Mouse (Mus musculus) embryonic facial prominence, embryonic 12.5 days (tissue): ENCODE data around the gene Hcfc1. TPM values are rescaled to one million over a fixed set of nuclear protein-coding genes. Genes with fewer than 3 reads are reported as not detected.

Experiments
- ATAC-seq: fragments of 200-750 bp; cut with Nextera tagmentation; 2 replicates; pipeline ENCODE4 v1.8.0; 2017; ENCODE audit not compliant: insufficient number of reproducible peaks, insufficient read depth, low FRiP score, low TSS enrichment
- H3K27ac ChIP-seq: fragments of 300-500 bp; sonication (generic); 2 replicates; pipeline ENCODE4 v1.5.1; 2016; ENCODE audit warnings: mild to moderate bottlenecking
- H3K27me3 ChIP-seq: fragments of 300-500 bp; sonication (generic); 2 replicates; pipeline ENCODE4 v1.6.1; 2016; ENCODE audit warnings: mild to moderate bottlenecking, moderate library complexity
- H3K36me3 ChIP-seq: fragments of 300-500 bp; sonication (generic); 2 replicates; pipeline ENCODE4 v1.6.1; 2016; ENCODE audit warnings: mild to moderate bottlenecking
- H3K4me1 ChIP-seq: fragments of 300-500 bp; sonication (generic); 2 replicates; pipeline ENCODE4 v1.6.1; 2016
- H3K4me2 ChIP-seq: fragments of 300-500 bp; sonication (generic); replicated peaks from 2 replicates; pipeline ENCODE4 v1.6.1; 2016; ENCODE audit warnings: mild to moderate bottlenecking, moderate library complexity
- H3K4me3 ChIP-seq: fragments of 300-500 bp; sonication (generic); 2 replicates; pipeline ENCODE4 v1.5.1; 2016; ENCODE audit warnings: mild to moderate bottlenecking
- H3K9ac ChIP-seq: fragments of 300-500 bp; sonication (generic); 2 replicates; pipeline ENCODE4 v1.6.1; 2016; ENCODE audit warnings: mild to moderate bottlenecking, moderate library complexity
- H3K9me3 ChIP-seq: fragments of 300-500 bp; sonication (generic); 2 replicates; pipeline ENCODE4 v1.6.1; 2016; ENCODE audit warnings: mild to moderate bottlenecking, moderate library complexity
- WGBS: fragments of 180-500 bp; shearing (Covaris S2); methylation state at CpG from one replicate; pipeline ENCODE4 v1.1.7; 2016; 5-methylcytosine and 5-hydroxymethylcytosine counted together
- polyA plus RNA-seq: library from polyadenylated mRNA; unstranded; fragments of >200 nt; fragmentation: Nextera tagmentation; extraction: Ambion mirVana; gene quantifications from 2 replicates; pipeline ENCODE4 v1.2.1, GENCODE M21; 2016

The Hcfc1 gene
- polyA plus RNA-seq, 1 experiment from 2014 or later, result 71.0 TPM

DNA sequence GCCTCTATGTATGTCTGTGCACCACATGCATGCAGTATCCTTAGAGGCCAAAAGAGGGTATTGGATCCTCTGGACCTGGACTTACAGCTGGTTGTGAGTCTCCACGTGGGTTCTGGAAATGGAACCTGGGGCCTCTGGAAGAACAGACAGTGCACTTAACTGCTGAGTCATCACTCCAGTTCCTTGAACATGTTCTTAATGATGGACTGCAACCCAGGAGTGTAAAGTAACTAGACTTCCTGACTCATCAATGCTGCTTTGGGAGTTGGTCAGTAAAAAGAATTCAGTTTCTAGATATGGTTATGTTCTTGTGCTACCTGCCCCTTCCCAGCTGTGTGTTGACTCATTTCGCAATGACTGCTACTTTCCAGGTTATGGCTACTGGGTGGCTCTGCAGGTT lies 34.3 kb downstream of the Hcfc1 start:
- no peaks in the 10 kb centered on the region for H3K36me3 ChIP-seq
- no peak for ATAC-seq
- H3K4me3 ChIP-seq, result no peak overlapping the region
- 74% methylated on average over 2 of the region's 2 CpGs for WGBS
- H3K27me3 ChIP-seq, result no peaks in the 10 kb centered on the region
- no peaks in the 10 kb centered on the region for H3K4me1 ChIP-seq
- H3K27ac ChIP-seq, result no peak overlapping the region
- no peak overlapping the region for H3K9ac ChIP-seq
- H3K4me2 ChIP-seq, result no peak overlapping the region
- no peaks in the 10 kb centered on the region for H3K9me3 ChIP-seq

DNA sequence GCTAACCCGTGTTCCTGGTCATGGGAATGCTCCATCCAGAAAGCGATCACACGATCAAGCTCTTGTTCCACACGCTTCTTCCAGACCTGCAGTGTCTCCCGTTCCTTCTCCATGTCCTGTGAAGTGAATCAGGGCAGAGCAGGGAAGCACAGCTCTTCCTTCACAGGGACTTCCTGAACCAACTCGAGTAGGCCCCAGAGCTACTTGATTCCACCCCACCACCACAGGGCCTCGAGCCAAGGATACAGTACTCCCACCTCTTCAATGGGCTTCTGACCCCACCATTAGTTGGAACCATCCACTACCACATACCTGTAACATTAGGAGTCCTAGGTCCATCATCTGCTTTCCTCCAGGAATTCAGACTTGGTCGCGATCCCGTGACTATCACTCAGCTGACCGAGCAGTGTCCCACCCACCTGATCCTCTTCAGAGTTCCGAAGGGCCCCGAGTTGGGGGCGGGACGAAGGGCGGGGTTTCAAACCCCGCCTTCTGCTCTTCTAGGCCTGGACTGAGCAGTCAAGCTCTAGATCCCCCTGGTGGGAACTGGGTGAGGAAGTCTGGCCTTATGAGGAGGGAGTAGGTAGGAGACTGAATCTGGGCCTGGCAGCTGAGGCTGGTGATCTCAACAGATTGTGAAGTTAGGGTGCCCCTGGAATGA lies 35.6 kb downstream of the Hcfc1 start, which contains the start of gene Renbp:
Gene Renbp (minus strand): TSS at position 449 of the 661 bp plus-strand sequence.
- peak within 1 kb of the TSS; percentile 35 for H3K4me2 ChIP-seq
- no peak within 1 kb of the TSS; the same call in 1 of the 2 replicates for H3K9ac ChIP-seq
- H3K4me3 ChIP-seq, result peak within 1 kb of the TSS; percentile 17; the same call in 1 of the 2 replicates
- ATAC-seq, result peak; percentile 69; the same call in 1 of the 2 replicates
- WGBS, result 39% methylated on average over 17 of the region's 17 CpGs
- no peak within 1 kb of the TSS for H3K27ac ChIP-seq
- H3K27me3 ChIP-seq, result no peaks in the 10 kb centered on the region
- H3K4me1 ChIP-seq, result no peaks in the 10 kb centered on the region
- no peaks in the 10 kb centered on the region for H3K9me3 ChIP-seq
- H3K36me3 ChIP-seq, result no peaks in the 10 kb centered on the region

DNA sequence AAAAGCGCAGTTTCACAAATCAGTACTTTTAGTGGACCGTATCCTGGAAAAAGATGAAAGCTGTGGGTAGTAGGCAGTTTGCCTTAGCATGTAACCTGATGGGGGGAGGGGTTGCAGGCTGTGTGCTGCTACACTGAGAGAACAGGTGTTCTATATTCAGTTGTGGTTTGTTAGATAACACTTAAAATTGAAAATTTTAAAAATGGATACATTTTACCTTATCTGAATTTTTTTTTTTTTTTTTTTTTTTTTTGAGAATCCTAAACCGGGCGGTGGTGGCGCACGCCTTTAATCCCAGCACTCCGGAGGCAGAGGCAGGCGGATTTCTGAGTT lies 43.6 kb downstream of the Hcfc1 start:
- WGBS, result 72% methylated on average over 8 of the region's 8 CpGs
- no peak for ATAC-seq
- Histone ChIP-seq H3K4me3 (peak overlapping the region; percentile 51), H3K27ac (peak overlapping the region; percentile 75; the same call in 1 of the 2 replicates), H3K9ac (0 out of 2 replicates have a peak overlapping the region, but pooled peaks have one; percentile 38), H3K27me3 (no peaks in the 10 kb centered on the region), H3K9me3 (no peaks in the 10 kb centered on the region), H3K4me2 (peak overlapping the region; percentile 62), H3K36me3 (peaks cover 8% of the 10 kb centered on the region; the same call in 1 of the 2 replicates), H3K4me1 (no peaks in the 10 kb centered on the region)

DNA sequence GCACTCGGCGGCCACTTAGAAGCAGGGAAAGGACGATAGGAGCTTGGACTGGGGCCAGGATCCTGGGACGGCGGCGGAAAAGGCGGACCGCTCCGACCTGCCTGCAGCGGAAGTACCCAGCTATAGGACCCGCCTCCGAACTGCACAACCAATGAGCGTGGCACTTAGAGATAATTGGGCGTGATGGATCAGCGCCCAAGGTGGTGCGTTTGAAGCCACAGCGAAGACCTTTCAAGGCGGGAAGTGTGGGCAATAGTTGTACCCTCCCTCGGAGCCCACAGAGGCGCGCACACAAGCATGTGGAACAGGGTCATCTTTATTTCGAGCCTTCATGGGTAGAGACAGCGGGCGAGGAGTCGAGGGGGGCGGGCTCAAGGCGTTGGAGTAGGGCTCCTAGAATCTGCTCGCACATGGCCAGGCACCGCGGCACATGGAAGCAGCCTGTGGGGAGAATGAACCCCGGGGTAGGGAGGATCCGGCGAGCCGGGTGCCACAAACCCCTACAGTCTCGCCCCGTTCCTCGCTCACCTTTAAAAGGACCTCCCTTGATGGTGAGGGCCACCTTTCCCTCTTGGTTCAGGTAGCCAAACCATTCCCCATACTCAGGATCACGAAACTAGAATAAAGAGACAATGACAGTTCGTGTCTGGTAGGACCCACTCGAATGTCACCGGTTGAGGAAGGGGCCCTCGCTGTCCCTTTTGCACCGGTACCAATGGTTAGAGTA lies 44.2 kb downstream of the Hcfc1 start, which contains the start of the genes Arhgap4 and Naa10:
Gene Arhgap4 (minus strand): TSS at position 48 of the 727 bp plus-strand sequence.
Gene Naa10 (minus strand): TSS at position 122 of the 727 bp plus-strand sequence.
- Histone ChIP-seq H3K27ac (peak within 1 kb of the TSS; percentile 77), H3K4me1 (no peaks in the 10 kb centered on the region), H3K4me3 (peak within 1 kb of the TSS; percentile 51), H3K4me2 (peak within 1 kb of the TSS; percentile 62), H3K27me3 (no peaks in the 10 kb centered on the region), H3K9me3 (no peaks in the 10 kb centered on the region), H3K36me3 (peaks cover 10% of the 10 kb centered on the region; the same call in 1 of the 2 replicates), H3K9ac (peak within 1 kb of the TSS; percentile 68)
- peak; percentile 98 for ATAC-seq
- 17% methylated on average over 43 of the region's 43 CpGs for WGBS

DNA sequence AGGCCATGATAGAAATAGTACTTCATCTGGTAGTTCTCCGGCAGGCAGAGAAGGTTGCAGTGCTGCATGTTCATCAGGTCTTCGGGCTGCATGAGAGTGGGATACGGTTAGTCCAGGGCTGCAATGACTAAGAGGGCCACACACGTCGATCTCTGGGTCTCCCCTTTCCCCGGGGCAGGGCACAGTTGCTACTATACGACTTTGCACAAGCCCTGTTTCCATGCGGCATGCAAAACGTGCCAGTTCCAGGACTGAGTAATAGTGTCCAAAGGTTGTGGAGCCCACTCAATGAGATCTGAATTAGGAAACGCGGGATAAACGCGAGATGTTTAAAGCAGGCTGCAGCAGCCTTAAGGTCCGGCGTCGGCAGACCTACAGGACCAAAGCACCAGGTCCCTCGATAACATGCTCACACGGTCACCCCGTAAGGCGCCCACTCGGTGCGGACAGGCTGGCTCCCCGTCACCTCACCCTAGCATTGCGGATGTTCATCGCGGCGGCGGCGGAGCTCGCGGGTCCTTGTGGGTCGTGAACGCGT lies 44.8 kb downstream of the Hcfc1 start:
- no peak for ATAC-seq
- no peaks in the 10 kb centered on the region for H3K27me3 ChIP-seq
- peak overlapping the region; percentile 51 for H3K4me3 ChIP-seq
- peak overlapping the region; percentile 77; the same call in 1 of the 2 replicates for H3K27ac ChIP-seq
- 14% methylated on average over 34 of the region's 34 CpGs for WGBS
- H3K4me2 ChIP-seq, result peak overlapping the region; percentile 62
- H3K36me3 ChIP-seq, result peaks cover 10% of the 10 kb centered on the region; the same call in 1 of the 2 replicates
- no peaks in the 10 kb centered on the region for H3K4me1 ChIP-seq
- no peaks in the 10 kb centered on the region for H3K9me3 ChIP-seq
- H3K9ac ChIP-seq, result peak overlapping the region; percentile 68

DNA sequence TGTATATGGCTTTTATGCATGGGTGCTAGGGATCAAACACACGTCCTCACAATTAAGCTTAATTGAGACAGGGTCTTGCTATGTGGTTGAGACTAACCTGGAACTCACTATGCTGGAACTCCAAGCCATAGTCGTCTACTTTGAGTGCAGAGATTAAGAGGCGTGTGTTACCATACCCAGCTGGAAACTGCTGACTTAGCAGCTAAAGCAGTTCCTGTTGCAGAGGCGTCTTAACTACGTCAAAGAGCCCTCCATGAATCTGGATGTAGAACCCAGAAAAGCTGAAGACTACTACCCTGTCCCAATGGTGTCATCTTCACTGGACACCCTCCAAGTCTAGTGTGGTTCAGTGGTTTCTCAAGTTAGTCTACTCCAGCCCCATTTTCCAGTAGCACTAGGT lies 47.5 kb downstream of the Hcfc1 start:
- ATAC-seq, result no peak
- Histone ChIP-seq H3K27me3 (no peaks in the 10 kb centered on the region), H3K4me3 (no peak overlapping the region), H3K9me3 (no peaks in the 10 kb centered on the region), H3K4me1 (no peaks in the 10 kb centered on the region), H3K4me2 (no peak overlapping the region), H3K9ac (no peak overlapping the region), H3K27ac (no peak overlapping the region), H3K36me3 (peaks cover 10% of the 10 kb centered on the region; the same call in 1 of the 2 replicates)
- WGBS, result 83% methylated on average over 5 of the region's 5 CpGs

DNA sequence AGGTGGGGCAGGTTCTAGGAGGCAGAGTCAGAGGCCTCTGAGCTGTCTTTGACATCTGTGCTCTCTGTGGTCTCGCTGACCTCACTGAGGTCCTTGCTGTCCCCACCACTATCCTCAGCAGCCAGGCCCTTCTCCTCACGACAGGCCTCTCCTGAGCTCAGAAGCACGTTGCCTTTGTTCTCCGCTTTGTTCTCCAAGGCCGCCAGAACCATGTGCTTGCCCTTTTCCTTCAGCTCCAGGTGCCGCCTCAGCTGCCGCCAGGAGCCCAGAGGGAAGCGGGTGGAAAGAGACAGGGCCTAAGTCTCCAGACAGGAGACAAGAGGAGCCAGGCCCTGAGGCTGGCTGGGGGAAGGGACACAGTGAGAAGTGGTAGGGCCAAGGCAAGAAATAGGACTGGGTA lies 49.2 kb downstream of the Hcfc1 start:
- H3K9ac ChIP-seq, result no peak overlapping the region
- H3K27me3 ChIP-seq, result no peaks in the 10 kb centered on the region
- H3K9me3 ChIP-seq, result no peaks in the 10 kb centered on the region
- H3K36me3 ChIP-seq, result peaks cover 10% of the 10 kb centered on the region; the same call in 1 of the 2 replicates
- H3K4me2 ChIP-seq, result no peak overlapping the region
- no peak overlapping the region for H3K4me3 ChIP-seq
- WGBS, result 71% methylated on average over 8 of the region's 8 CpGs
- H3K27ac ChIP-seq, result no peak overlapping the region
- ATAC-seq, result no peak
- H3K4me1 ChIP-seq, result no peaks in the 10 kb centered on the region

DNA sequence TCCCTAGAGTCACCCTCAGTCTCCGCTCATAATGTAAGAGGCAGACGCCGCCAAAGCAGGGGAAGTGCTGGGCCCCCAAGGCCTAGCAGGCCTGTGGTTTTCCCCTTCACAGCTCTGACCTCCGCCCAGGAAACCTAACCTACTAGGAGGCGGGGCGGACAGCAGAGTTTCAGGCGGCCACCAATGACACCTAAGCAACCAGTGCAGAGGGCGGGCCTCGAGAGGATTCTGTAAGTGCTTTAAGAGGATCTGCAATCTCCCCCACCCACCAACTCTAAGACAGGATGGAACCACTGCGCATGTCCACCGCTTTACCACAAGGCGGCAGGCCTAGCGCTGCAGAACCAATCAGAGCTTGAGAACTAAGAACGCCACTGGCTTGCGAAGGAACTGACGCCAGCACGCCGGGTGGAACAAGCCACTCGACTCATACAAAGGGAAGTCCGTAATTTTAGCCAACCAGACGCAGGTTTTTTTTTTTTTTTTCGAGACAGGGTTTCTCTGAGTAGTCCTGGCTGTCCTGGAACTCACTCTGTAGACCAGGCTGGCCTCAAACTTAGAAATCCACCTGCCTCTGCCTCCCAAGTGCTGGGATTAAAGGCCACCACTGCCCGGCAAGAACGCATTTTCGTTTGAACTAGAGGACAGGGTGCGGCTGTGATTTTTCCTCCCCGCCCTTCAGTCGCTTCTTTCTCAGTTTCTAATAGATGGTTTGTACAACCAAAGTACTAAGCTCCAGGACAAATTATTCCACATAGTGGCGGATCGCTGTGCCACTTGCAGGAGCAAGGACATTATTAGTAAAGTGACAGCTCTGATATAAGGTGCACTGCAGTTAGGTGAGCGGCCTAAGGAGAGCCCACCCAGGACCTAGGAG lies 51.1 kb downstream of the Hcfc1 start:
- 0 out of 2 replicates have a peak overlapping the region, but pooled peaks have one; percentile 12 for H3K4me3 ChIP-seq
- ATAC-seq, result peak; percentile 95
- 29% methylated on average over 31 of the region's 31 CpGs for WGBS
- peak overlapping the region; percentile 36 for H3K4me2 ChIP-seq
- peaks cover 10% of the 10 kb centered on the region; the same call in 1 of the 2 replicates for H3K36me3 ChIP-seq
- H3K4me1 ChIP-seq, result no peaks in the 10 kb centered on the region
- H3K27ac ChIP-seq, result peak overlapping the region; percentile 70; the same call in 1 of the 2 replicates
- no peaks in the 10 kb centered on the region for H3K9me3 ChIP-seq
- 0 out of 2 replicates have a peak, but pooled peaks cover 5% of the 10 kb centered on the region for H3K27me3 ChIP-seq
- 0 out of 2 replicates have a peak overlapping the region, but pooled peaks have one; percentile 7 for H3K9ac ChIP-seq

DNA sequence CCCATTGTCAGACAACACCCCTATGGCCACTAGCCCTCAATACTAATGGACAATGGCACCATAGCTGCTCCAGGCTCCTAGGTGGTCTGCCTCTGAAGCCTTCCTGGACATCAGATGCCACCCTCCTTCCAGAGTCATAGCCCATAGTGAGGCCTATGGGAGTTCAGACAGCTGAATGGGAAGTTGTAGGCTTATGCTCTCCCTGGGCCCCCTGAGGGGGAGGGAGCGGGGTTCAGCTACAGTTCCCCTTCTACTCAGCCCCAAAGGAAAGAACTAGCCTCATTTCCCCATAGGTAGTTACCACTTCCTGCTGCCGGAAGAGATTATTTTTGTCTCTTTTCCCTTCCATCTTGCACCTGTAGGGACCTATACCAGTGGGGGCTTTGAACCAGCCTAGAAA lies 54.6 kb downstream of the Hcfc1 start:
- Histone ChIP-seq H3K9ac (no peak overlapping the region), H3K27me3 (0 out of 2 replicates have a peak, but pooled peaks cover 5% of the 10 kb centered on the region), H3K36me3 (no peaks in the 10 kb centered on the region), H3K4me3 (no peak overlapping the region), H3K4me1 (no peaks in the 10 kb centered on the region), H3K4me2 (peak overlapping the region; percentile 30; the same call in 1 of the 2 replicates), H3K9me3 (no peaks in the 10 kb centered on the region), H3K27ac (no peak overlapping the region)
- WGBS, result 70% methylated on average over 2 of the region's 2 CpGs
- ATAC-seq, result no peak

DNA sequence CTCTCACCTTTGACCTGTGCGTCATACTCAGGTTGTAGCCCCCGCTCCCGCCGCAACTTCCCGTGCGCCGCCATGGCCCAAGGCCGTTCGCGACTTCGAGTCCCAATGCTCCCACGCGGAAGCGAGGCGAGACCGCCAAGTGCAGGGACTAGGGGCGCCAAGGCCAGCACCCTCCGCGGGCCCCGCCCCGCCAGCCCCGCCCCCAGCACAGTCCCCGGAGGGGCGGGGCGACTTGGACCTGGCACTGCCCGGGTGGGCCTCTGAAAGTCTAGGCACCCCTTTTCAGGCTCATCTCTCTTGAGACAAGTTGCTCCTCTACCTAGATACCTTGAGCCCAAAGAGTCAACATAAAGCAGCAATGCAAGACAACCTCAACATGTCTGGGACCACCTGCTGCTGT lies 55.0 kb downstream of the Hcfc1 start:
- Histone ChIP-seq H3K4me3 (no peak overlapping the region), H3K9me3 (no peaks in the 10 kb centered on the region), H3K36me3 (no peaks in the 10 kb centered on the region), H3K4me1 (no peaks in the 10 kb centered on the region), H3K27me3 (0 out of 2 replicates have a peak, but pooled peaks cover 5% of the 10 kb centered on the region), H3K4me2 (peak overlapping the region; percentile 30), H3K9ac (no peak overlapping the region), H3K27ac (no peak overlapping the region)
- ATAC-seq, result no peak
- WGBS, result 20% methylated on average over 23 of the region's 26 CpGs

DNA sequence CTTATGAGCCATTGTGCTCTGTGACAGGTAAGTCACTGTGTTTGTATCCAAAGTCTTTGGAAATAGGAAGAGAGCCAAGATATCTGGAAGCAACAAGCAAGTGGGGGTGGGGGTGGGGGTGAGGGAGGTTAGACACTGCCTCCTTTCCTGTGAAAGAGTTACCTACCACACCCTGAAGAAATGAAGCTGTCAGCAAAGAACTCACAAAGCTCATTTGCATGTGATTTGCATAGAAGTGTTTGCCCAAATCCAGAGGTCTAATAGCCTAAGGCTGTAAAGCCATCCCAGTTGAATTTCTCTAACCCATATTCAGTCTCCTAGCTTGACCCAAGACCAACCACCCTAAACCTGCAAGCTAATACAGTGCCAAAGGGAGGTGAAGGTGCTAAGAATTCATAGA lies 55.7 kb downstream of the Hcfc1 start:
- Histone ChIP-seq H3K4me2 (no peak overlapping the region), H3K9ac (no peak overlapping the region), H3K9me3 (no peaks in the 10 kb centered on the region), H3K27ac (no peak overlapping the region), H3K4me1 (no peaks in the 10 kb centered on the region), H3K36me3 (no peaks in the 10 kb centered on the region), H3K27me3 (0 out of 2 replicates have a peak, but pooled peaks cover 5% of the 10 kb centered on the region), H3K4me3 (no peak overlapping the region)
- ATAC-seq, result no peak
